Mouse (Mus musculus) megakaryocyte progenitor cell, adult 5-6 weeks (primary cell): ENCODE data around the gene Tpra1. TPM values are rescaled to one million over a fixed set of nuclear protein-coding genes. Genes with fewer than 3 reads are reported as not detected.

Source experiments
- ATAC-seq: replicated peaks from 2 replicates; pipeline ENCODE4 v1.8.0; 2016; ENCODE audit warnings: mild to moderate bottlenecking, moderate TSS enrichment, inconsistent platforms; ENCODE audit not compliant: poor library complexity
- total RNA-seq, 2 experiments: library from RNA; stranded (forward) in 1 of 2; stranded (reverse) in 1 of 2; fragments of 157-497, 149-512 nt in 1 of 2; fragments of 200-1000 nt in 1 of 2; gene quantifications; 2 replicates each; pipeline versions ENCODE4 v1.2.3 to v1.2.4; 2015 to 2017

The Tpra1 gene
- total RNA-seq, 2 experiments from 2014 or later = 24.3 to 28.4 TPM

DNA sequence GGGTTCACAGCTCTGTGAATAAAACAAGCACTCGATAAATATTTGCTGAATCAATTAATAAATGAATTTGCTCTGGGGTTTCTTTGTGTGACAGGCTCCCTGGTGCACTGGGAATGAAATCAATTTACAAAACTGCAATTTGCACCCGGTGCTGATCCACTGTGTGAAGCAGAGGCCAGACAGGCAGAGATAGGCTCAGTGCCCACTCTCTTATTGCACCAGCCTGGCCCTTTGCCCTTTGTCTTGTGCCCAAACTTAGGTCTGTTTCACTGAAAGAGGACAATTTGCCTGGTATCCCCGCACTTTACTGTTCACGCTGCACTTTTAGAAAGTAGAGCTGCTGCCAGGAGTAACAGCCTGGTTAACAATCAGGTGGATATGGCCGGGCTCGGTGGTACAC lies 44.4 kb downstream of the Tpra1 start:
- no peak for ATAC-seq

DNA sequence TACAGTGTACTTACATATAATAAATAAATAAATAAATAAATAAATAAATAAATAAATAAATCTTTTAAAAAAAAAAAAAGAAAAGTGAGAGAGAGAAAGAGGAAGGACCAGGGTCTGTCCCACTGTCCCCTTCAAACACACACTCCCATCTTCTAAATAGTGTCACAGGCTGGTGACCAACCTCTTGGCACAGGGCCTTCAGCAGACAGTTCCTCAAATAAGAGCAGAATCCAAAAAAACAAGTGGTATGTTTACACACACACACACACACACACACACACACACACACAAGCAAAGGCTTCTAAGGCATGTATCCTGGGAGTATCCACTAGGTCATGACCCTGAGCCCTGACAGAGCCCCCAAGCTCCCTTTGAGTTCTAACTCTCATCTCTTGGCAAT lies 45.7 kb downstream of the Tpra1 start:
- no peak for ATAC-seq

DNA sequence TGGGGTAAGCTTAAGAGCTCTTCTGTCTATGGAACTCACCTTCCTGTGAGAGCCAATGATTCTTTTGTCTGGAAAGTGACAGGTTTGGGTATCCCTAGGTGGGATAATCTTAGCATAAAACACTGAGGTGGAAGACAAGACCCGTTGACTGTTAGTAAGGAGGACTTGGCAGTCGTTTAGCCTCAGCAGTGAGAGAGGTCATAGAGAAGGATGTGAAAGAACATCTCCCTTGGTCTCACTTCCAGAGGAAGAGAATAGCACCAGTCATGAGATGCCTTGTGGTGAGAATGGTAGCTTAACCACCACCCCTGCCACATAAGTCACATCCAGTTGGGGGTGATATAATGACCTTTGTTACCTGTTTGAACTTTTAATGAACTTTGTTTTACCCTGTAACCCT lies 54.7 kb downstream of the Tpra1 start:
- ATAC-seq = no peak

DNA sequence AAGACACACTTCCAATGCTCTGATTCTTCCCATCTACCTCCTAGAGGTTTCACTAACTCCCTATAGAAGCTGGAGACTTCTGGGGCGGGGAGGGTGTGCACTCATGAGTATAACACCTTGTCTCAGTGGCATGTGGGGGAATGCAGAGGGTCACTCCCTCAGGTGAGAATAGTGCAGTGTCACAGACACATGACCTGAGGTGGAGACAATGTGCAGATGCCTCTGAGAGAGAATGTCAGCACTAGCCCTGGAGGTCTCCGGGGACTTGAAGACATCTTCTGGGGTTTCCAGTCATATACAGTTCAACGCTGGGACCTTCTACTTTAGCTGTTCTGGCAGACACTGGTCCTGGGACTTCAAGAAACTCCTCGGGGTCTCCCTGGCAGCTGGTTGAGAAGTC lies 55.3 kb downstream of the Tpra1 start:
- ATAC-seq = no peak

DNA sequence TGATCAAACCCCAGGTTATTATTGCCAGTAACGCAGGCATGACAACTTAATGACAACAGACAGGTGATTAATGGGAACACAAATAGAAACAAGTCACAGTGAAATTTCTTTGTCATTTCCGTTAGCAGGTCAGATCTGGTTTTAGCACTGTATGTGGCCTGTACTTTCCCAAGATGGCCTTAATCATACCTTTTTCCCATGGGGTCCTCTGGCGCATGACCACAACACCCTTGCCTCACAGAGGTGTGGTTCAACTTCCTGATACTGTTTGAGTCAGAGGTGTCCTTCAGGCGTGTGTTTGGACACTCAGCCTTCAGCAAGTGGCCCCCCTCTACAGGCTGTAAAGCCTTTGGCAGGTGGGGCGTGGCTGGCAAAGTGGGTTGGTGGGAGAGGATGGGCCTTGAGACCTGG lies 55.8 kb downstream of the Tpra1 start:
- no peak for ATAC-seq

DNA sequence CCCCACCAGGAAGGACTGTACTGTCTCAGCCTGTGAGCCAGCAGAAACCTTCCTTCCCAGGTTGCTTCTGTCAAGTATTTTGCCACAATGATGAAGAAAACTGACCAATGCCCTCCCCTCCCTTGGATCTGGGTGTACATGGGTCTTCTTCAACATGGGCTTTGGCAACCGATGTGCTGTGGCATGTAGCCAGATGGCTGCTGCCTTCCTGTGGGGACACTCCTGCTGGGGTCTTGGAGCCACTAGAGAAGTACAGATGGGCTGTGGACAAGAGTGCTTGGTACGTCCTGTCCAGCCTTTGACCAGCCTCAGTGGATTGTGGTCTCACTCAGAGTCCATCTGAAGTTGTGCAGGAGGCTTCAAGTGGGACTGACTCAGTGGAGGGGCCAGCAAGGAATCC lies 56.3 kb downstream of the Tpra1 start:
- ATAC-seq = no peak

DNA sequence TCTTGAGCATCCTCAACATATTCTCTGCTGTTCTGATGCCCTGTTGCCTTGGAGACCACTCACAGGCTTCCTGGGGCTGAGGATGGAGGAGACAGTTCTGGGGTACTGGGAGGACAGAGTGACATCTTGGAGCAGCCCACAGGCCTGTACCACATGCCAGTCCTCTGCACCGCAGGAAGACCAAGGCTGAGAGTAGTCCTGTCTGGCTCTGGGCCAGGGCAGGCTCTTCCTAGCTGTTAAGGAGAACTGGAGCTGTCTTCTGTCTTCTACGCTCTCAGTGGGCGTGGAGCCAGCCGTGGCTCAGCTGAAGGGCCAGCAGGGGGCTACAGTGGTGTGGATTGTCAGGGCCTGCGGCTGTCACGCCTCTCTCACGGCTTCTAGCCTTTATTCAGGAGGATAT lies 57.8 kb downstream of the Tpra1 start:
- peak; percentile 62; the same call in 1 of the 2 replicates for ATAC-seq

DNA sequence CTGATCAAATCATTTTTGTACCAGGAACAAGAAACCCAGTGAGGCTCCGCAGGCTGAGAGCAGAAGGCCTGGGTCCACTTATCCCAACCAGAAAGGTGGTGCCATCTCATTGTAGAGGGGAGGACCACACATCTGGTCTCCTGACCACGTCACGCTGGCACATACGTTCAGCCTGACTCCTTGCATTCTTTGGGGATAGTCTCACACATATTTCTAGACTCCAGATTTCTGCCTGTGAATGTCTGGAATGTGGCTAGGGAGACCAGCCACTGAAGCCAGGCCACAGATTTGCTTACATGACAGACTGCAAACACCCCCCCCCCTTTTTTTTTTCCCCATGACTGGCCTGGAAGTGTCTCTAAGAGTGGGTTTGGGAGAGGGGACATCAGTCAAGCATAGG lies 58.9 kb downstream of the Tpra1 start:
- no peak for ATAC-seq

Other genes with a start within 250 kb of the Tpra1 start
- 1.7 and 1.9 TPM in 2 replicates for gene Mgll, start 177.8 kb upstream of the Tpra1 start, total RNA-seq (2015)
- gene Mgll, start 177.8 kb upstream of the Tpra1 start, total RNA-seq (2017) = 1.6 and 2.7 TPM in 2 replicates
- 7.8 and 9.5 TPM in 2 replicates for gene Abtb1, start 60.3 kb upstream of the Tpra1 start, total RNA-seq (2015)
- 40.1 and 40.7 TPM in 2 replicates for gene Abtb1, start 60.3 kb upstream of the Tpra1 start, total RNA-seq (2017)
- 0.15 TPM in 1 of 2 replicates, not detected in the other for gene Podxl2, start 27.2 kb upstream of the Tpra1 start, total RNA-seq (2015)
- gene Podxl2, start 27.2 kb upstream of the Tpra1 start, total RNA-seq (2017) = 0.41 and 0.92 TPM in 2 replicates
- gene Mcm2, start 3.5 kb upstream of the Tpra1 start, total RNA-seq (2015) = 103 and 107 TPM in 2 replicates
- 150 and 151 TPM in 2 replicates for gene Mcm2, start 3.5 kb upstream of the Tpra1 start, total RNA-seq (2017)